Mouse (Mus musculus): ENCODE measurements around the gene Tmem235. TPM values are rescaled to one million over a fixed set of nuclear protein-coding genes. Genes with fewer than 3 reads are reported as not detected.
A peak's percentile ranks its signal among the peaks of the same experiment; 100 is the strongest.
"Not testable (repeated sequence)": the region's sequence is repeated elsewhere in the genome, so short reads cannot be mapped to it uniquely, and the experiment has no call there.

Tmem235 gene
- not detected for total RNA-seq (2021)
- long read RNA-seq, experiment 1: 0 reads
- long read RNA-seq, experiment 2: 0 reads

DNA sequence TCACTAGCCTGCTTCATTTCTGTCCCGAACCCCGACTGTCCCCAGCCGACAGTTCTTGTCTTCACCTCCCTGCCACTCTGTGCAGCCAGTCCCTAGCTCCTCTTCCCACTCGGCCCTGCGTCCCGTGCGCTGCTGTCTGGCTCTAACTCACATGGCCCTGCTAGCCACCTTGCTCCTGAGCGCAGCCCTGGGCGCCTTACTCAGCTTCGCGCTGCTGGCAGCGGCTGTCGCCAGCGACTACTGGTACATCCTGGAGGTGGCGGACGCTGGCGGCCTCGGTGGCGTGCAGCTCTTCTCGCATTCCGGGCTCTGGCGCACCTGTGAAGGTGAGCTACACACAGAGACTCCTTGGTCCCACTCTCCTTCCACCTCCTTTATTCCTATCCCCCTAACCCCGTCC lies at the start of gene Tmem235:
TSS of gene Tmem235 (plus strand) at position 152 of the 400 bp plus-strand sequence.
- intact Hi-C loops (cut with DNase I; ENCODE audit: low total_unique reads): no loop called here

DNA sequence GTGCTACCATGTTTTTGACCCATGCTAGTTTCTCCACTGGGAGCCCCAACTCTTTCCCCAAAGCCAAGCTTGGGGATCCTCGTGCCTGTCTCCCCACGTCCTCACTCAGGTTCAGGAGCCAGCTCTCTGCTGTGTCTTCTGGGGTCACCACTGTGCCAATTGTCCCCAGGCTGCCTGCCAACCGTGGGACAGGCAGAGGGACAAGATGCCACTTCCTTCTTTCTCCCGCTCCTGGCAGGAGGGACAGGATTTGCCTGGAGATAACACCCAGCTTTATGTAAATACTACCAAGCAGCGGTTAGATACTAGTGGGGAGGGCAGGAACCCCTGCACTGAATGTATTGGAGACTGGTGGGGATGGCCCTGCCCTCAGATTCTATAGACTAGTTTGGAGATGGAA lies 46.7 kb upstream of the Tmem235 start:
- intact Hi-C loops (cut with DNase I; ENCODE audit: low total_unique reads): no loop called here
- DNase-seq: no peak

More for the DNA sequence above, at the start of gene Tmem235:
- DNase-seq: no peak

DNA sequence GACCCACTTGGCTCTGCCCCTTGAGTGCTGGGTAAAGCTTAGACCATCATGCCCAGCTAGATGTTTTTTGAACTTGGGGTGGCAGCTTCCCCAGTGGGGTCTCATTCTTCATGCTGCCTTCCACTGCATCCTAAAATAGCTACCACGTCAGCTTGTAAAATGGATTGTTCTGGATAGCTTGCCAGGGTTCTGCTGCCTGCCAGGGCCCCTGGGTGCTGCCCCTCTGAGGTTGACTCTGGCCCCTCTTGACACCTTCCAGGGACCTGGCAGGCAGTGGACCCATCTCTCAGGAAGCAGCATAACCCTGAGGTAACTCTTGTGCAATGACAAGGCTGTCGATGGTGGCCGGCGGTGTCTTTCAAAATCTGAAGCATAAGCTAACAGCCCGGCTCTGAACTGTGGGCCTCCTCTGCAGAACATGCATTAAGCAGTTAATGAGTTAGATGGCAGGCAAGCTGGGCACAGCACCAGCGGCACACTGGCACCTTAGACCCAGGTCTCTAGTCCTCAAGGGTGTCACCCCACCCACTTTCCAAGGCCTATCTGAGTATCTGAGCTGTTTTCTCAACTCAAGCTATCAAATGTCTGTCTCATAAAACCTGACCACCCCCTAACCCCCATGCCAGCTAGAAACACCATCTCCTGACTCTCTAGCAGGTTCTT lies 45.7 kb upstream of the Tmem235 start:
- DNase-seq: no peak
- intact Hi-C loops (cut with DNase I; ENCODE audit: low total_unique reads): no loop called here

DNA sequence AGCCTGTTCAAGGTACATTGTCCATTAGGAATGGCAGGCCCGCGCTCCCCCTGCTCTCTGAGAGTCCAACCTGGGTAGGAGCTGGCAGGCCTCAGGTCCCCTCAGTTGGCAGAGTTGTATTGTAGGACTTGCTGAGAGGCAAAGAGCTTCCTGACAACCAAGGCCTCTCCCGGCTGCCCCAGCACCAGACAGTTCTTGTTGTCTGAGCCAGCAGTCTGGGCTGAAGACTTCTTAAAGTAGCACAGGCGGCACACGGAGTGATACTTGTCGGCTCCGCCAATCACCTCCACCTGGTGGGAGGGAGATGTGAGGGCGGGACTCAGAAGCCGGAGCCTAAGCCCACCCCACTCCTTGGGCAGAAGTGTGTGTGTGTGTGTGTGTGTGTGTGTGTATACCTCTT lies 44.7 kb upstream of the Tmem235 start:
- DNase-seq; intact Hi-C loops (cut with DNase I; ENCODE audit: low total_unique reads): not testable (repeated sequence)

DNA sequence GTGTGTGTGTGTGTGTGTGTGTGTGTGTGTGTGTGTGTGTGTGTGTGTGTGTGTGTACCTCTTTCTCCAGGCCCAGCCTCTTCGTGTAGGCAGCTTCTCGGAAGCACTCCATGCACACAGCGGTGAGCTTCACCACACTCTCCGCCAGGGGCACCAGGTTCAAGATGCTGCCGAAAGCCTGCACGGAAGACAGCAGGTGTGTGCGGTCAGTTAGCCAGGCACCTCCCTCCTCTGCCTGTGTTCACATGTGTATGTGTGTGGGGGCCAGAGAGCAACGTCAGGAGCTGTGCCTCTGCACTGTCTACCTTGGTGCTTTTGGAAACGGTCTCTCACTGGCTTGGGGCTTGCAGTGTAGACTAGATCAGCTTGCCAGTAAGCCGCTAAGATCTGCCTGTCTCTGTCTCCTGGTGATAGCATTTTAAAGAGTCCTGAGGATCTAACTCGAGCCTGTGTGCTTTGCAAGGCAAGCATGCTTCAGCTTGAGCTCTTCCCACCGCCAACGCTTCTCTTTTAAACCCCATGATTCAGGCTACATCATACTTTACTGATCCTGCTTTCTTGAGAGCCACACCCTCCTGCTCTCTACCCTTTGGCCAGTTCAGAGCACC lies 44.1 kb upstream of the Tmem235 start:
- intact Hi-C loops (cut with DNase I; ENCODE audit: low total_unique reads): no loop called here
- DNase-seq: no peak

DNA sequence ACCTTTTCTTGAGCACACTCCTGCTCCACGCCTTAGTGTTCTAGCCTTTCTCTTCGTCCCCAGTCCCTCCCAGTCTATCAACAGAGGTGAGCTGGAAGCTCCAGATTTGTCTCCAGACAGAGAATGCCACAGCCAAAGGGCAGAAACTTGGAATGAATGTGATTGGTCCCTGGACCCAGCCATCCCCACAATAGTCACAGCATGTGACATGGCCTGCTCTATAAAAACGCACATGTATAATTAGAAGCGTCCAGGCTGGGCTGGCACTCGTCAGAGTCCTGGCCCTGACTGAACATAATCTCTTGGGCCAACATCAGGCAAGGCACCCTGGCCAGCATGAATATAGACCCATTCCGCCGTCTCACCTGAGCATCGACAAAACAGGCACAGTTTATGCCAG lies 41.5 kb upstream of the Tmem235 start:
- intact Hi-C loops (cut with DNase I; ENCODE audit: low total_unique reads): no loop called here
- peak; percentile 60 for DNase-seq

- DNase-seq: no peak
- intact Hi-C loops (cut with DNase I; ENCODE audit: low total_unique reads): loop anchor here (5.0 kb wide), 1 partner anchor 108 kb away; no protein-coding TSS in a partner anchor
Measured at GRCm38 (mm10) chr11:117820173-117820572, 40.4 kb upstream of the Tmem235 start.

DNA sequence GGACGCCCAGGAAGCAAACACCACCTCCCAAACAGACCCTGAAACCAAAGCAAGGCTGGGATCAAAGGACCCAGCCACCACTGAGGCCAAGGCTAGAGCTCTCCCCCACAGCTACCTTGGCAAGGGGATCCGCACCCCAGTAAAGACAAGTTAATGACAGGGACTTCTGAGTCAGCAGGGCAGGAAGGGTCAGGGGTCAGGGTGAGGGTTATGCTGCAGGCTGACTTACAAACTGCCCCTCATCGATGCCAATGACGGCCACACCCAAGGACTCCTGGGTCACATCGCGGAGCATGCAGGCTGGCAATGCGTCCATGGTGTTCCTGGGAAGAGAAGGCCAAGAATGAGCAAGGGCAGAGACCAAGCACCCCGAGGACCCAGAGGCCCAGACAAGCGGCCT lies 38.7 kb upstream of the Tmem235 start:
- DNase-seq: no peak
- intact Hi-C loops (cut with DNase I; ENCODE audit: low total_unique reads): loop anchor here (5.0 kb wide), 1 partner anchor 110 kb away; no protein-coding TSS in a partner anchor

DNA sequence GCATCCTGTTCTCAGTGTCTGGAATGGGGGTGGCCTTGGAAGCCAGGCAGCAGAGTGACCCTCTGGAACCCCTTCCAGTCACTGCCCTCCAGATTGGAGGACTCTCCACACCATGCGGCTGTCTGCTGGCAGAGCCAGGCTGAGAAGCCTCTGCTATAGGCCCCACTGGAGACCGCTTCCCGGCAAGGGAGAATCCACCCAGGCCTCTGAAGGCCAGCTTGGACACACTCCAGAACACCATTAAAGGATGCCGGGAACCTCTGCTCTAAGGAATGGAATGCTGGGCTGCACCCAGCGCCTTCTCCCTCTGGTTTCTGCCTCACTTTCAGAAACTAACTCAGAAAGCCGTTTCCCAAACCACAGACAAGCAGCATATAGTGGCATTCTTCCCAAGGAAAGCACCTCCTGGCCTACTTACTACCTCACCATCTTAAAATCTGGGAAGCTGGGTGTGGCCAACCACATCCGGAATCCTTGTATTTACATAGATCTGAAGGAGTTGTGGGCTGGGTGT lies 37.8 kb upstream of the Tmem235 start:
- DNase-seq: no peak
- intact Hi-C loops (cut with DNase I; ENCODE audit: low total_unique reads): loop anchor here (5.0 kb wide), 1 partner anchor 110 kb away; no protein-coding TSS in a partner anchor

DNA sequence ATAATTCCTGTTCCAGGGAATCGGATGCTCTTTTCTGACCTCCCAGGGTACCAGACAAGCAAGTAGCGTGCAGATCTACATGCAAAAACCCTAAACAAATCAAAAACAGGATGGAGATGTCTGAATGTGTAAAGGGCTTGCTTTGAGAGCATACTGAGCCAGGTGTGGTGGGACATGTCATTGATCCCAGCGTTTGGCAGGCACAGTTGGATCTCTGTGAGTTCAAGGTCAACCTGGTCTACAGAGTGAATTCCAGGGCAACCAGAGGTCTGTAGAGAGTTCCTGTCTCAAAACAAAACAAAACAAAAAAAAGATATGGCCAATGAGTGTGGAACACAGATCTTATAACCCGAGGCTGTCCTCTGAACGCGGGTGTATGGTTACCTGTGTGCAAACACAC lies 37.1 kb upstream of the Tmem235 start:
- intact Hi-C loops (cut with DNase I; ENCODE audit: low total_unique reads): loop anchor here (5.0 kb wide), 1 partner anchor 111 kb away; no protein-coding TSS in a partner anchor

GRCm38 (mm10) chr11:117824060-117824969 lies 36.2 kb upstream of the Tmem235 start:
- intact Hi-C loops (cut with DNase I; ENCODE audit: low total_unique reads): loop anchor here (2.0 to 5.0 kb wide), 2 partner anchors 34 to 112 kb away; no protein-coding TSS in a partner anchor
- DNase-seq: peak; percentile 80

More for the DNA sequence above, 37.1 kb upstream of the Tmem235 start:
- DNase-seq: no peak

DNA sequence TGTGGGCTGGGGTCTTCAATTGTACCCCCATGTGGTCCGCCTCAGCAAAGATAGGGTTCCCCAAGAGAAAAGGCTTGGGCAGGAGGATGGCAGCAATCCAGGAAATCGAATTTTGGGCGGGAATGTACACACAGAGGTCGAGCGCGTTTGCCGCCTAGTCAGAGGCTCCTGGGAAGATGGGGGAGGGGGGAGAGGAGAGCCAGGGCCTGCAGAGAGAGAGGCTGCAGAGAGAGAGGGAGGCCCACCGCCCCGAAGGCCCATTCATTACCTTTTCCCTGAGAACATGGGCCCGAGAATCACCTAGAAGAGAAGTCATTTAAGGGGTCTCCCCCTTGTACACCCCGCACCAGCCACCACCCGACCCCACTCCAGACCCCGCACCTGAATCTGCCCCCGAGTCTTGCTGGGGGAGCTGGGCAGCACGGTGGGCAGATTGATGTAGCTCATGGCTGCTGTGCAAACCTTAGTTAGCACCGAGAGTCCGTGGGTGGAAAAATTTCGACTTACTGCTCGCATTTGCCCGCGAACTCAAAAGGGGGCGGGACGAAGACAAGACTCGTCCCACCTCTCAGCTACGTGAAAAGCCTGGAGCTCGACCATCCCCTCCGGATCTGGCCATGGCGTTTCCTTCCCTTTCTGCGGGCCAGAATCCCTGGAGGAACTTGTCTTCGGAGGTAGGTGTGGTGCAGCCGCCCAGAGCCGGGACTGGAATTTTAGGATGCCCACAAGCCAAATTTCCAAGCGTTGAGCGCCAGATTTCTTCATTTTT lies 35.0 kb upstream of the Tmem235 start, which contains the start of the genes Afmid and Tk1:
TSS of gene Afmid (plus strand) at position 592 of the 769 bp plus-strand sequence.
TSS of gene Tk1 (minus strand) at position 760 of the 769 bp plus-strand sequence.
- DNase-seq: peak; percentile 73
- intact Hi-C loops (cut with DNase I; ENCODE audit: low total_unique reads): loop anchor here (2.0 kb wide), 1 partner anchor 35 kb away; no protein-coding TSS in a partner anchor

GRCm38 (mm10) chr11:117826164-117826563 lies 34.4 kb upstream of the Tmem235 start:
- intact Hi-C loops (cut with DNase I; ENCODE audit: low total_unique reads): no loop called here
- DNase-seq: no peak

- intact Hi-C loops (cut with DNase I; ENCODE audit: low total_unique reads): no loop called here
- DNase-seq: no peak
Measured at GRCm38 (mm10) chr11:117826916-117827315, 33.6 kb upstream of the Tmem235 start.

- no peak for DNase-seq
- intact Hi-C loops (cut with DNase I; ENCODE audit: low total_unique reads): no loop called here
Measured at GRCm38 (mm10) chr11:117827386-117827785, 33.2 kb upstream of the Tmem235 start.

- intact Hi-C loops (cut with DNase I; ENCODE audit: low total_unique reads): no loop called here
Measured at GRCm38 (mm10) chr11:117828149-117828887, 32.2 kb upstream of the Tmem235 start.

GRCm38 (mm10) chr11:117828888-117829604 lies 31.5 kb upstream of the Tmem235 start:
- DNase-seq: peak; percentile 50
- intact Hi-C loops (cut with DNase I; ENCODE audit: low total_unique reads): no loop called here

More at GRCm38 (mm10) chr11:117828149-117828887, 32.2 kb upstream of the Tmem235 start:
- DNase-seq: peak; percentile 38

Data from gastrocnemius, postnatal 14 days (tissue).